Comparison of ENCODE assay signal across 8 mouse cellular contexts in the genomic region with DNA sequence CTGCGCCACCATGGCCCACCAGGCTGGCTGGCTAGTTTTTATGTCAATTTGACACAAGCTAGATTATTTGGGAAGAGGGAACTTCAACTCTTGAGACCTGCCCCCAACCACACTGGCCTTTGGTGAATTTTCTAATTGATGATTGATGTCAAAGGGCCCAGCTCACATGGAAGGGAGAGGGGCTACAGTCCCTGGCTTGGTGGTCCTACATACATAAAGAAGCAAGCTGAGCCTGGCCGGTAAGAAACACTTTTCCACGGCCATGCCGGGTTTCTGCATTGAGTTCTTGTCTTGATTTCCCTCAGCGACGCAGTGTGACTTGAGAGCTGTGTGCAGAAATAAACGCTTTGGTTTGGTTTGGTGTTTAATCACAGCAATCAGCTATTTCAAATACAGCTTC. TPM values are rescaled to one million over a fixed set of nuclear protein-coding genes. Genes with fewer than 3 reads are reported as not detected.
A peak's percentile ranks its signal among the peaks of the same experiment; 100 is the strongest.
DNase-seq lines count a peak whose midpoint lies in the region; ATAC-seq and TF ChIP-seq lines count a peak whose summit lies in the region.
"Had no signal": no experiment of that assay in that cellular context is flagged by ENCODE, and none has a peak within 500 bp of the region (broad histone marks: within the 10 kb centered on the region; RNA-seq: fewer than 3 reads in every experiment).

No protein-coding gene starts in this region.

- no peak for DNase-seq in layer of hippocampus, adult 2 months (ENCODE audit: low spot score in 2 of 2)
- no peak for DNase-seq in layer of hippocampus, postnatal 25 days (ENCODE audit: extremely low spot score in 1 of 2, low spot score in 1 of 2)
- DNase-seq in forebrain, embryonic 11.5 days (ENCODE audit: low spot score), result no peak
- no peak for DNase-seq in cerebellum, postnatal 14 days
- no peak for DNase-seq in retina, postnatal 1 day
- DNase-seq: gastrocnemius, postnatal 14 days had no signal

- peaks cover 7% of the 10 kb centered on the region for H3K4me1 ChIP-seq in forebrain, embryonic 11.5 days (replicated peaks; ENCODE audit: control insufficient read depth, insufficient read depth, low read length)
- H3K4me1 ChIP-seq in intestine, embryonic 15.5 days (replicated peaks), result peaks cover 4% of the 10 kb centered on the region; the same call in 1 of the 2 replicates
- H3K4me1 ChIP-seq in neural tube, embryonic 12.5 days, result peaks cover 17% of the 10 kb centered on the region; the same call in 1 of the 2 replicates

- H3K27me3 ChIP-seq in forebrain, embryonic 11.5 days (ENCODE audit: control insufficient read depth, insufficient read depth, low read length), result no peaks in the 10 kb centered on the region
- H3K27me3 ChIP-seq in intestine, embryonic 15.5 days (replicated peaks), result no peaks in the 10 kb centered on the region
- H3K27me3 ChIP-seq in neural tube, embryonic 12.5 days (replicated peaks), result no peaks in the 10 kb centered on the region

- no peak for TF ChIP-seq CTCF in layer of hippocampus, adult 2 months (conservative IDR thresholded peaks at IDR 0.05)

- no peaks in the 10 kb centered on the region for H3K36me3 ChIP-seq in forebrain, embryonic 11.5 days (ENCODE audit: control insufficient read depth, insufficient read depth, low read length)
- no peaks in the 10 kb centered on the region for H3K36me3 ChIP-seq in intestine, embryonic 15.5 days
- no peaks in the 10 kb centered on the region for H3K36me3 ChIP-seq in neural tube, embryonic 12.5 days

- ATAC-seq in forebrain, embryonic 11.5 days (replicated peaks; ENCODE audit: low FRiP score), result no peak
- ATAC-seq in intestine, embryonic 15.5 days, result no peak
- no peak for ATAC-seq in neural tube, embryonic 12.5 days (ENCODE audit: low FRiP score, low read depth)

- H3K4me2 ChIP-seq in forebrain, embryonic 11.5 days (ENCODE audit: low read depth, low read length, severe bottlenecking), result peak overlapping the region; percentile 75; the same call in 1 of the 2 replicates
- H3K4me2 ChIP-seq in intestine, embryonic 15.5 days (replicated peaks), result peak overlapping the region; percentile 72
- H3K4me2 ChIP-seq in neural tube, embryonic 12.5 days (replicated peaks), result peak overlapping the region; percentile 76

- WGBS in forebrain, embryonic 11.5 days, result 57% methylated on average over 7 of the region's 7 CpGs
- 52% methylated on average over 7 of the region's 7 CpGs for WGBS in intestine, embryonic 15.5 days
- 68% methylated on average over 7 of the region's 7 CpGs for WGBS in neural tube, embryonic 12.5 days

- H3K9me3 ChIP-seq in forebrain, embryonic 11.5 days (ENCODE audit: control insufficient read depth, low read length), result no peaks in the 10 kb centered on the region
- H3K9me3 ChIP-seq in intestine, embryonic 15.5 days, result no peaks in the 10 kb centered on the region
- no peaks in the 10 kb centered on the region for H3K9me3 ChIP-seq in neural tube, embryonic 12.5 days

- H3K9ac ChIP-seq in forebrain, embryonic 11.5 days (ENCODE audit: low read length), result no peak overlapping the region
- H3K9ac ChIP-seq in intestine, embryonic 15.5 days, result no peak overlapping the region
- no peak overlapping the region for H3K9ac ChIP-seq in neural tube, embryonic 12.5 days

- peak overlapping the region; percentile 100 for H3K27ac ChIP-seq in layer of hippocampus, adult 2 months
- H3K27ac ChIP-seq in forebrain, embryonic 11.5 days (ENCODE audit: low read depth, low read length), result no peak overlapping the region
- H3K27ac ChIP-seq in intestine, embryonic 15.5 days, result no peak overlapping the region
- no peak overlapping the region for H3K27ac ChIP-seq in neural tube, embryonic 12.5 days

- H3K4me3 ChIP-seq in layer of hippocampus, adult 2 months, result no peak overlapping the region; the same call in 1 of the 2 replicates
- no peak overlapping the region for H3K4me3 ChIP-seq in forebrain, embryonic 11.5 days (ENCODE audit: low read depth, low read length)
- peak overlapping the region; percentile 70 for H3K4me3 ChIP-seq in intestine, embryonic 15.5 days (replicated peaks)
- peak overlapping the region; percentile 73 for H3K4me3 ChIP-seq in neural tube, embryonic 12.5 days

RNA-seq across cellular contexts. Expression of a gene that starts 1.3 kb away (rescaled TPM):
- 10 to 100 TPM; 17.6 to 18.4 TPM for total RNA-seq in layer of hippocampus, adult 2 months (2021)
- total RNA-seq in layer of hippocampus, postnatal 25 days (2021), result 10 to 100 TPM; 15.4 to 16.8 TPM
- 20.9 and 22.7 TPM in 2 replicates for polyA plus RNA-seq in forebrain, embryonic 11.5 days (2014; fragmentation: Nextera tagmentation; extraction: Ambion mirVana)
- 14.1 and 14.4 TPM in 2 replicates for polyA plus RNA-seq in intestine, embryonic 15.5 days (2015; fragmentation: Nextera tagmentation; extraction: Ambion mirVana)
- polyA plus RNA-seq in neural tube, embryonic 12.5 days (2016; fragmentation: Nextera tagmentation; extraction: Ambion mirVana), result 18.8 and 23.2 TPM in 2 replicates

Comparison
In these comparisons a context has a peak if more than half of its experiments do, and no peak if none do; other contexts are left out.
1. H3K4me3 ChIP-seq: peak in intestine, embryonic 15.5 days (single experiment) and neural tube, embryonic 12.5 days (single experiment); none in layer of hippocampus, adult 2 months (single experiment) and forebrain, embryonic 11.5 days (single experiment).
2. Peak in every context shown above with its lines, with median percentiles within 50 percentile points of each other: H3K4me2 ChIP-seq.